Mouse (Mus musculus) ovary, adult 18-20 months (tissue): Measurements from ENCODE around the gene Bckdha.

Experiments
- DNase-seq: peaks from one replicate; pipeline ENCODE4 v3.0.0; 2022; ENCODE audit warnings: low spot score, mixed read lengths

The Bckdha gene

DNA sequence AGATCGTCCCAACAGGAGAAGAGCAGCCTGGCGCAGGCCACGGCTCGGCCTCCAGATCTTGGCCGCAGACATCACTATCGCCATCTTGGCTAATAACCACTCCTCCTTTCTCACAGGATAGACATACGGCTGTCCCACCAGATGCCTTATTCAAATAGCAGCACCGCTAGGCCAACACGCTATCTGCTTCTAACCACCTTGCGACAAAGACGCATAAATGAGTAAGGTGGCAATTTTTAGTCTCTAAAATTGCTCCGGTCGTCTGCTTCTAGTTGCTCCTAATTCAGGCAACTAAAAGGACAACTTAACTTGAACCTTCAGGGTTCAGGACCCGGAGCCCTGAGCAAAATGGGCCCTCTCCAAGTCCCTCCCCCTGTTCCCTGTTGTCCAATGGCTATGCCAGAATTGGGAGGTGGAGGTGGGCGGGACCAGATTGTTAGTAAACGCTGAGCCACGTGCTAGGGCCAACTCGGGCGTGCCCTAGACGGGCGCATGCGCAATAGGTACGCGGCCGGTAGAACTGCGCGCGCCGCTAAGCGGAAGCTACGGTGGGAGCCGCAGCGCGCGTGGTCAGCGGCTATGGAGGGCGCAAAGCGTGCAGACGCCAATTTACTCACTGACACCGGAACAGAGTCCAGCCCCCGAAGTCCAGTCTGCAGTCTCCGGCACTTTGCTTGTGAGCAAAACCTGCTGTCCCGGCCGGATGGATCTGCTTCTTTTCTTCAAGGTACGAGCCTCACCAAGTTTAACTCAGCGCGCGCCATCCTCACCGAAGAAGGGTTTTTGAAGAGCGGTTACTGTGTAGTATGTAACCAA is at the start of gene Bckdha, which contains the start of gene Exosc5:
TSS of gene Bckdha (minus strand) at position 325 of the 816 bp plus-strand sequence.
TSS of gene Exosc5 (plus strand) at position 508 of the 816 bp plus-strand sequence.
- peak; percentile 99 for DNase-seq

DNA sequence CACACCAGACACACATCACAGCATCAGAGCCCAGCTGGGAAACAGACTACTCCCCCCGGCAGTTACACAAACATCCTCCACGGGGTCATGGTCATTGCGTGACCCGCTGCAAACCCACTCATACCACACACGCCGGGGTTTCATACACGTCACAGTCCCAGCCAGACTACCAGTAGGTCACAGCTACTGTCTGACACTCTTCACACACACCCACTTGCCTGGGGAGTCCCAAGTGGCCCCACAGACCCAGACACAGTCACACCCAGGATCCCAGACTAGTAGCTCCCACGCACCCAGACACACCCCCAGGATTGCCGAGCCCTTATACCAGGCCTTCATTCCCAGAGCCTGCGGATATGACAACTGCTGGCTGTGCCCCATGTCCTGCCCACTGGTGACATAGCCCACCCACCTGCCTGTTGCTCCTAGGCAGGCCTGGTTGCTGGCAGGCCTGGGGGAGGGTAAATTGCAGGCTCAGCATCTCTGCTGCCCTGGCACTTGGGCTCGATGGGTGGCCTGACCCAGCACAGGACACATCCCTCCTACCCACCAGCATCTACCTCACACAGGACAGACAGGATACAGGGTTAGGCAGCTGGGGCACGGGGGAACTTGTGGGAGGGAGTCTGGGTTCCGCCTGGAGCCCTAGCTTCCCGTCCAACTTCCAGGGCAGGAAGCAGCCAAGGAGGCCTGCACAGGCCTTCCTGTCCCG is 49.0 kb upstream of the Bckdha start:
- DNase-seq = peak; percentile 50

DNA sequence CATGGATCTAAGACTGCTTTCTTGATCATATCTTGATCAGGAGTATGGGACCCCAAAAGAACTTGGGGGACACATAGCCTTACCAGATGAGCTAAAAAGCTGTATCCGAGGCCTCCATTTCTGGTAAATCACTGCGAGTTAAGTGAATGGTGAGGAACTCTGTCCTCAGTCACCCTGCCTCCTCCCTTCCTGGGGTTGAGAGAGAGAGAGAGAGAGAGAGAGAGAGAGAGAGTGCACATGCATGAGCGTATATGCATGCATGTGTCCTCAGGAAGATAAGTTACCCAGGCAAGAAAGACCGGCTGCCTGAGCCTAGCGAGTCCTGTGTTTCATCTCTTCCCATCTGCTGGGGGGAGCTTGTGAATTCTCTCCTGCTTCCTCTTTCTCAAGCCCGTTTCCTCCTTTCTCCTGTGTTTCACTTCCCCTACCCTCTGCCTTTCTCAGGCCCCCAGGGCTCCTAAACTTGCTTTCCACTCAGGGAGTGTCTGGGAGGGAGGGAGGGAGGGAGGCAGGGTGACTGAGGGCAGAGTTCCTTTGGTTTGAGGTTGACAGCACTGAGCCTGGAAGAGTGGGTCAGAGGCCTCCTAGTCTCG is 47.9 kb upstream of the Bckdha start:
- no peak for DNase-seq

DNA sequence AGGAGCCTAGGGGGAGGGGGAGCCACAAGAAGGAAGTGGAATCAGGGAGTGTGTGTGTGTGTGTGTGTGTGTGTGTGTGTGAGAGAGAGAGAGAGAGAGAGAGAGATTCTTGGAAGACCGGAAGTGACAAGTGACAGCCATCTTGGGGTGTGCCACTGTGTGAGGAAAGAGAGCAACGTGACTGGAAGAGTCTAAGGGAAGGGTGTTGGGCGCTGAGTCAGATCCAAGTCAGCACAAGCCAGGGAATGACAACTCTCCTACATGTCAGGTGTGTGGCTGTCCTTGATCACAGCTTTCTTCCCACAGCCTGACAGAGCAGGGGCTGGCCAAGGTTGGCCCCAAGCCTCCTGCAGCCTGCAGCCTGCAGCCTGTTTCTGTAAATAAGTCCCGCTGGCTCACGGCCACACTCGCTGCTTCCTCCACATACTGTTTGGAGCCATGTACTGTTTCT is 47.0 kb upstream of the Bckdha start:
- DNase-seq = no peak

DNA sequence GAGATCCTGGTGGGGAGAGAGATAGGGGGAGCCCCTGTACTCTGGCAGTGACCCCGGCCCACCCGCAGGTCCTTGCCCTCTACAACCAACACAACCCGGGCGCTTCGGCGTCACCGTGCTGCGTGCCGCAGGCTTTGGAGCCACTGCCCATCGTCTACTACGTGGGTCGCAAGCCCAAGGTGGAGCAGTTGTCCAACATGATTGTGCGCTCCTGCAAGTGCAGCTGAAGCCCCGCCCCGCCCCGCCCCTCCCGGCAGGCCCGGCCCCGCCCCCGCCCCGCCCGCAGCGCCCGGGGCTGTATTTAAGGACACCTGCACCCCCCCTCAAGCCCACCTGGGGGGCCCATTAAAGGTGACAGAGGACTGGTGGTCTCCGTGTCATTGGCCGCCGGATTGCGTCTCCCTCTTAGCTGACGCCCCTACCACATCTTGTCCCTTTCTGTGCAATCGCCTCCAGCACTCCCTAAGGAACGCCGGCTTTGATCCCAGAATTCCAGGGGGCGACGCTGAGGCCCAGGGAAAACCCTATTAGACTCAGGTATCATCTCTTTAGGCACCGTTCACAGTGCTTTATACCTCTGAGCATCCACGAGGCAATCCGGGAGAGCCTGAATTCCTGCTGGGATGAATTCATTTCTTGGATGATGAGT is 46.1 kb upstream of the Bckdha start:
- no peak for DNase-seq

DNA sequence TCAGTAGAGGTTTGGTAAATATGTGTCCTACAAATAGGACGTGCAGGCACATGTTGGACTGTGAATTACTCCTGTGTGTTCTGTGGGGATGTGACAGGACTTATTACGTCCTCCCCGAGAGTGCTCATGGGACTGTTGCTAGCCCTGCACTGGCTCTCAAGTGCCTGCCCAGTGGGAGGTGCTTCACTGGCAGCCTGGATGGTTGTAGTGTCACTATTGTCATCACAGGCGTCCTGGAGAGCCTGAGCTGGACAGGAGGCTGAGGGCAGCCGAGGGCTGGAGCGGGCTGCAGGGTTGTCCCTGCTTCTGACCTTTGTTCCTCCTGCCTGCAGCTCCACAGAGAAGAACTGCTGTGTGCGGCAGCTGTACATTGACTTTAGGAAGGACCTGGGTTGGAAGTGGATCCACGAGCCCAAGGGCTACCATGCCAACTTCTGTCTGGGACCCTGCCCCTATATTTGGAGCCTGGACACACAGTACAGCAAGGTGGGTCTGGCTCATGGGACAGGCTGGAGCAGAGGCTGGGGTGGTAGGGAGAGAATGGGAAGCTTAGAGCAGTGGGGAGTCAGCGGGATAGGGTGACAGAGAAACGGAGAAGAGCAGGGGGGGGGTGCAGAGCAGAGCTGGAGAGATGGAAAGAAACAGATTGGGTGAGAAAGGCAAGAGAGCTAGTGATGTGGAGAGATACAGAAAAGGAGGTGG is 45.2 kb upstream of the Bckdha start:
- no peak for DNase-seq

DNA sequence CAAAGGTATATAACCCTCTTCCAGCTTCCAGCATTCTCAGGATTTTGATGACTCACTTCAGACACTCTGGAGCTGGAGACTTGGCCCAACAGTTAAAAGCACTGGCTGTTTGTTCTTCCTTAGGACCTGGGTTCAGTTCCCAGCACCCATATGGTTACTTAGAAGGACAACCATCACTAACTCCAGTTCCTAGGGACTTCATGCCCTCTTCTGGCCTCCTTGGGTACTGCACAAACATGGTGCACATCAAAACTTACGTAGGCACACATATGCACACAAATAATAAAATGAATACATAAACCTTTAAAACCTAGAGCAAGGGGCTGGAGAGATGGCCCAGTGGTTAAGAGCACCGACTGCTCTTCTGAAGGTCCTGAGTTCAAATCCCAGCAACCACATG is 43.6 kb upstream of the Bckdha start:
- no peak for DNase-seq

DNA sequence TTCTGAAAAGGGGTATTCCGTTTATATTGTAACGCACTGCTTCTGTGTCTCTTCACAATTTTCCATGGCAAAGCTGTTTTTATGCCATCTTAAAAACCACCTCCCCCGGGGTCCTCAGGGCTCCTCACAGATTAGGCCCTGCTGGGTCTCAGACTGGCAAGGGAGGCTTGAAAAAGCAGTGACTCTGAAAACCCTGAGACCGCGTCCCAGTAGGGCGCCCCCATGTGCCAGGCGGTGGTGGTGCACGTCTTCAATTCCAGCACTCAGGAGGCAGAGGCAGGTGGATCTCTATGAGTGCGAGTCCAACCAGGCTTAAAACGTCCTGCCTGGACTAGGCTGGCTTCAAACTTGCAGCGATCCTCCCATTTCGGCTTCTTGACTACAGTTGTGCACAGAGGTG is 42.0 kb upstream of the Bckdha start:
- no peak for DNase-seq

DNA sequence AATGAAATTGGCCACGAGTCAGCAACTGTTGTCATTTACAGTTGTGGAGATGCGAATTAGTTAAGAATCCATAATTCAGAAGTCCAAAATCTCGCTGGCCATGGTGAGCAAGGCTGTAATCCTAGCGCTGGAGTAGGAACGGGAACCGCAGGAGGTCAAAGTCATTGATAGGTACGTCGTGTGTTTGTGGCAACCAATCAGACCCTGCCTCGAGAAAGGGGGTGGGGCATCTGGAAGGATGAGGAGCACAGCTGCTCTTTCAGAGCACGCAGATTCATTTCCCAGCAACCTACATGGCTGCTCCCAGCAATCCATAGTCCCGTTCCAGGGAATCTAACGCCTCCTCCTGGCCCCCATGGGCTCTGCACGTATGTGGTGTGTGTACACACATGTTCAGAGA is 41.1 kb upstream of the Bckdha start:
- no peak for DNase-seq

DNA sequence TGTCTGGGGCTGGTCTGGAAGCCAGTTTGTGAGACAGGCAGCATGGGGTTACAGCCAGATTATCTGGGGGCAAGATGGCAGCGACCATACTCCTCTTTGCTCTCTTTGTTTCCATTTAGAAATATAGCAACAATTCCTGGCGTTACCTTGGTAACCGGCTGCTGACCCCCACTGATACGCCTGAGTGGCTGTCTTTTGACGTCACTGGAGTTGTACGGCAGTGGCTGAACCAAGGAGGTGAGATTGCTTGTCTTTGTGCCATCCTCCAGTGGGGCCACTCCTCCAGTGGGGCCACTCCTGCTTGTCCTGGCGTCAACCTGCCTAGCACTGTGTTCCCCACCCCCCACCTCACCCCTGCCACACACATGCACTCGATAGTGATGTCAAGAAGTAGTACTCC is 35.3 kb upstream of the Bckdha start:
- DNase-seq = no peak

DNA sequence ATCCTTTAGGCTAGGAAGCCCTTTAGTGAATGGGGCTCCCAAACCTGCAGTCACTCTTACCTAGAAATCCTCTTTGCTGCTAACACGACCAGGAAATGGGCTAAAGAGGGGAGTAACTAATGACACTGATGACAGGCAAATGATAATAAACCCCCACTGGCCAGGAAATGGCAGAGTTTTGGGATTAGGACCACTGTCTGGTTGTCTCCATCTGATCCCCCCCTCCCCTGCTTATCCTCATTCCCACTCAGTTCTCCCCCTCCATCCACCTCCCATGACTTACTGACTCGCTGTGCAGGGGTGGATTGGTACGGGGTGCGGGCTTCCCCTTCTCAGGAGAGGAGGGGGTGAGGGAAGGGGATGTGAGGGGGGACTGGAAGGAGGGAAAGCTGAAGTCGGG is 31.3 kb upstream of the Bckdha start:
- no peak for DNase-seq

DNA sequence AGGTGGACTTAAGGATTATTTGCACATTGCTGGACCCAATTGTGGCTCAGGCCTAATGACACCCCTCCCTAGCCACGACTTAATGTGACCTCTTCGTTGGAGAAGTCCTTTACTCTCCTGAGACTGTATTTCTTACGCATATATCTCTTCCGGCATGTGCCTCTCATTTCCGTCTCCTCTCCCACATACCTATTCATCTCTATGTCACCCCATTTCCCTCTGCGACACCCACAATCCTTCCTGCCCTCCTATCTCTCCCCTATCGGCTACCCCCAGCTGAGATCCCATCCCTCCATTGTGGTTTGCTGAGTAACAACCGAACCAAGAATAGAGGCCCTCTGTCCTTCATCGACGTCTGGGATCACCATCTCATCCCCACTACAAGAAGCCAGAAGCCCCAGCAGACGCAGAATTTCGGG is 30.8 kb upstream of the Bckdha start:
- DNase-seq = no peak

DNA sequence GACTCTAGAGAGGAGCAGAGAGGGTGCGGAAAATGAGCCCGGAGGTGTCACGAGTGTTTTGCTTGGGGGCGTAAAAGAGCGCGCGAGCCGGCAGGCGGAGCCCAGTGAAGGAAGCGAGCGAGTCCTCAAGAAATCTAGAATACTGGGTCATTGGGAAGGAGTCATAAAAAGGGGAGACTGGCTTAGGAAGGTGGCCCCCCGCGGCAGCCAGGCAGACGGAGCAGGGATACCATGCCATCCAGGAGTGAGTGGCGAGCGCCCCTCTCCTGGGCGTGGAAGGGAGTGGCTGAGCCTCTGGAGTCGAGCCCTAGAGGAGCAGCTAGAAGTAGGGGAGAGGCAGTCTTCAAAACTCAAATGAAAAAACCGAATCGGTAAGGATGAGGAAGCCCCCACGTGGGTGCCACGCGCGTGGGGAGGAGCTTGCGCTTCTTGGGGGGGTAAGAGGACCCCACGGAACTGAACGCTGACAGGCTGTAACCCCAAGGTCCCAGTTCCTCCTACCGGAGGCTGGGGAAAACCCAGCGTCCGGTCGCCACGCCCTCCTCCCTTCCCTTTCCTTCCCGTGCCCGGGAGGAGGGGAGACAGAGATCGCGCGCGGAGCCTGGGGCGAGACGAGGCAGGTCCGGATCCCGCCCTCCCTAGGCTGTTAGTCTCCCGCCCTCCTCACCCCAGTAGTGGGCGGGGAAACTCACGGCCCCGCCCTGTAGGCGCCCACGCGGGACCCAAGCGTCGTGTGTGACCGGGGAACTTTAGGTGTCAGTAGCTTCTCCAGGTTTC is 30.2 kb upstream of the Bckdha start:
- DNase-seq = peak; percentile 61

DNA sequence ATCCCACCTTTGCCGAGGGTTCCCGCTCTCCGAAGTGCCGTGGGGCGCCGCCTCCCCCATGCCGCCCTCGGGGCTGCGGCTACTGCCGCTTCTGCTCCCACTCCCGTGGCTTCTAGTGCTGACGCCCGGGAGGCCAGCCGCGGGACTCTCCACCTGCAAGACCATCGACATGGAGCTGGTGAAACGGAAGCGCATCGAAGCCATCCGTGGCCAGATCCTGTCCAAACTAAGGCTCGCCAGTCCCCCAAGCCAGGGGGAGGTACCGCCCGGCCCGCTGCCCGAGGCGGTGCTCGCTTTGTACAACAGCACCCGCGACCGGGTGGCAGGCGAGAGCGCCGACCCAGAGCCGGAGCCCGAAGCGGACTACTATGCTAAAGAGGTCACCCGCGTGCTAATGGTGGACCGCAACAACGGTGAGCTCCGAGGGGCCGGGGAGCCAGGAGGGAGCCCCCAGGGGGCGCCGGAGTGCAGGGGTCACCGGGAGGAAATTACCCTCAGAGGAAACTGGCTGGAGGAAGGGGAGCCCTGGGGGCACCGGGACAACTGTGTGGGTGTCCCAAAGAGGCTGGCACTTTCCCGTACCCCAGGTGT is 29.1 kb upstream of the Bckdha start:
- no peak for DNase-seq

DNA sequence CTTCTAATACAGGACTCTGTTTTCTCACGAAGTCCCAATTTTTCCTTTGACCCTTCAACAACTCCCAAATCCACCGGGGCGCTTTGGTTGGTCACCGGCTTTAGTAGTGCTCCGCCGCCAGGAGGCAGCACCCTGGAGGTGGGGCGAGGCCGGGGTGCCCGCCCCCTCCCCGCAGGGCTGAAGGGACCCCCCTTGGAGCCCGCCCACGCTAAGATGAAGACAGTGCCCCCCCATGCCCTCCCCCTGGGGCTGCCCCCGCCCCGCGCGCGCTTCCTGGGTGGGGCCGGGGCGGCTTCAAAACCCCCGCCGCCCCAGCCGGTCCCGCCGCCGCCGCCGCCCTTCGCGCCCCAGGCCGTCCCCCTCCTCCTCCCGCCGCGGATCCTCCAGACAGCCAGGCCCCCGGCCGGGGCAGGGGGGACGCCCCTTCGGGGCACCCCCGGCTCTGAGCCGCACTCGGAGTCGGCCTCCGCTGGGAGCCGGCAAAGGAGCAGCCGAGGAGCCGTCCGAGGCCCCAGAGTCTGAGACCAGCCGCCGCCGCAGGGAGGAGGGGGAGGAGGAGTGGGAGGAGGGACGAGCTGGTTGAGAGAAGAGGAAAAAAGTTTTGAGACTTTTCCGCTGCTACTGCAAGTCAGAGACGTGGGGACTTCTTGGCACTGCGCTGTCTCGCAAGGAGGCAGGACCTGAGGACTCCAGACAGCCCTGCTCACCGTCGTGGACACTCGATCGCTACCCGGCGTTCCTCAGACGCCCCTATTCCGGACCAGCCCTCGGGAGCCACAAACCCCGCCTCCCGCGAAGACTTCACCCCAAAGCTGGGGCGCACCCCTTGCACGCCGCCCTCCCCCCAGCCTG is 28.1 kb upstream of the Bckdha start, which contains the start of gene Tgfb1:
TSS of gene Tgfb1 (plus strand) at position 323 of the 852 bp plus-strand sequence.
- peak; percentile 56 for DNase-seq

DNA sequence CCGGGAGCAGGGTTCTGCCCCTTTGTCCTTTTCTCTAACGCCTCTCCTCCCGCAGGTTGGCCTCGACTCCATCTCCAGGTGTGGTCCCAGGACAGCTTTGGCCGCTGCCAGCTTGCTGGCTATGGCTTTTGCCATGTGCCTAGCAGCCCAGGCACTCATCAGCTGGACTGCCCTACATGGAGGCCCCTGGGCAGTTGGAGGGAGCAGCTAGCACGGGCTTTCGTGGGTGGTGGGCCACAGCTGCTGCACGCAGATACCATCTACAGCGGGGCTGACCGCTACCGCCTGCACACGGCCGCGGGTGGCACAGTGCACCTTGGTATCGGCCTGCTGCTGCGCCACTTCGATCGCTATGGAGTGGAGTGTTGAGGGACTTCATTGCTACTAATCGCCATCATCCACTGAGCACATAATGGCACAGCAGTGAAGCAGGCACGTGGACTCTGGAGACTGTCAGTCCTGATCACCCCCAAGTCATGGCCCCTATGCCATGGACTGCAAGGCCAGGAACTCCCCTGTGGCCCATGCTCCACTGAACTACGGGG is 27.2 kb upstream of the Bckdha start:
- DNase-seq = no peak

DNA sequence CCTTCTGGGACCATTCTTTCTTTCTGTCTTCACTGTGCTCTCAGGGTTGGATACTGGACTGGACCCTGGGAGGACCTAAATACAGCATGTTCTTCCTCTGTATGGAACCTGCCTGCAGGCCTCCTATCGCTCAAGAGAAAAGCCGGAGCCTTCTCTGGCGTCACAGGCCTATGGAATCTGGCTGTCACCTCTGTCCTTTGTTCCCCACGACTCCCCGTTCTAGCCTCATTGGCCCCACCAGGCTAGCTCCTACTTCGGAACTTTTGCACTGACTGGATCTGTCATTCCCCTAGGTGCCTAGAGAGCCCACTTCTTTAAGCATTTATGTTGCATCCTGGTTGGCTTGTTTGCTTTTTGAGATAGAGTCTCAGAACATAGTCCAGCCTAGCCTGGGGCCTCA is 25.9 kb upstream of the Bckdha start:
- DNase-seq = no peak

DNA sequence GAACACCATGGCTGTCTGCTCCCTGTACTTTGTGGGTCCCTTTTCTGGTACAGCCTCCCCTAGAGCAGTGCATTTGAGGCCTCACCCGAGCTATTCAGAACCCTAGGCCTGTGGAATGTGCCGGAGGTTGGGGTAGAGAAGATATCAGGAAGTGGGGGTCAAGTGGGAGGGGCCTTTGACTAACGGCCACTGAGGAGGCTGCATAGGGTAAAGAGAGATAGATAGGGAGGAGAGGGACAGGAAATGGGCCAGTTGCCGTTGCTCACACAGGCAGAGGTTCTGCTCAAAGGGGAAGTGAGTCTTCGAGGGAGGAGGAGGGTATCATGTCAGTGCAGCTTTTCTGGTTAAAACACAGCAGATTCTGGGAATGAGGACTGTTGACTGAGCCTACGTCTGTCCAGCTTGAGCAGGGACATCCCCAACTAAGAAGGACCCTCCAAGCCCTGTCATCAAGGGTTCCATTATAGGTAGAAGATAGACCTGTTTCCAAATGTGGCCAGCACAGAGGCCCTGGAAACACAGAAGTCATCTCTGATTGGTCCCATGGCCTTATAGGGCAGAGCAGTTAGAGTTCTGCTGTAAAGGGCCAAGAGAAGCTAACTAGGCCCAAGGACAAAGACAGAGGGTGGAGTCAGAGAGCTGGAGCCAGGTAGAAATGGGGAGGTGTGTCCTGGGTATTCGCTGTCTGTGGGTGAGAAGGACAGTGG is 24.8 kb upstream of the Bckdha start:
- no peak for DNase-seq
